Mouse (Mus musculus): Measurements from ENCODE around the gene Wfdc3.

Wfdc3 gene

GRCm38 (mm10) chr2:164745843-164746479 is at the start of gene Wfdc3, which contains the start of gene Dnttip1:
TSS of gene Wfdc3 (minus strand) at chr2:164745931.
TSS of gene Dnttip1 (plus strand) at chr2:164745983.
- DNase-seq, result peak; percentile 90 to 92

GRCm38 (mm10) chr2:164794293-164794692 is 48.6 kb upstream of the Wfdc3 start:
- DNase-seq, result peak; percentile 85 to 89

GRCm38 (mm10) chr2:164793772-164794171 is 48.0 kb upstream of the Wfdc3 start:
- no peak for DNase-seq

- peak in 1 of 2 experiments; percentile 73 for DNase-seq
Observed at GRCm38 (mm10) chr2:164793236-164793635, 47.5 kb upstream of the Wfdc3 start.

GRCm38 (mm10) chr2:164792400-164793190 is 46.9 kb upstream of the Wfdc3 start:
- DNase-seq, result no peak

GRCm38 (mm10) chr2:164791841-164792261 is 46.1 kb upstream of the Wfdc3 start:
- no peak for DNase-seq

GRCm38 (mm10) chr2:164790451-164790850 is 44.7 kb upstream of the Wfdc3 start:
- DNase-seq, result no peak

- DNase-seq, result no peak
Observed at GRCm38 (mm10) chr2:164788411-164788810, 42.7 kb upstream of the Wfdc3 start.

- DNase-seq, result no peak
Observed at GRCm38 (mm10) chr2:164787779-164788178, 42.0 kb upstream of the Wfdc3 start.

GRCm38 (mm10) chr2:164787032-164787431 is 41.3 kb upstream of the Wfdc3 start:
- no peak for DNase-seq

- no peak for DNase-seq
Observed at GRCm38 (mm10) chr2:164786388-164786885, 40.7 kb upstream of the Wfdc3 start.

GRCm38 (mm10) chr2:164785481-164786387 is 40.0 kb upstream of the Wfdc3 start, which contains the start of gene Snx21:
TSS of gene Snx21 (plus strand) at chr2:164785823.
- DNase-seq, result peak; percentile 93 to 95

- DNase-seq, result no peak
Observed at GRCm38 (mm10) chr2:164784869-164785420, 39.2 kb upstream of the Wfdc3 start.

- DNase-seq, result no peak
Observed at GRCm38 (mm10) chr2:164783926-164784581, 38.3 kb upstream of the Wfdc3 start.

GRCm38 (mm10) chr2:164781876-164782275 is 36.1 kb upstream of the Wfdc3 start:
- no peak for DNase-seq

GRCm38 (mm10) chr2:164779481-164780086 is 33.9 kb upstream of the Wfdc3 start, which contains the start of gene Tnnc2:
TSS of gene Tnnc2 (minus strand) at chr2:164779967.
- DNase-seq, result no peak

GRCm38 (mm10) chr2:164778809-164779208 is 33.1 kb upstream of the Wfdc3 start:
- DNase-seq, result no peak

GRCm38 (mm10) chr2:164778015-164778287 is 32.2 kb upstream of the Wfdc3 start:
- DNase-seq, result no peak

GRCm38 (mm10) chr2:164777246-164778014 is 31.7 kb upstream of the Wfdc3 start:
- DNase-seq, result no peak

- DNase-seq, result no peak
Observed at GRCm38 (mm10) chr2:164776801-164777200, 31.1 kb upstream of the Wfdc3 start.

- no peak for DNase-seq
Observed at GRCm38 (mm10) chr2:164776130-164776529, 30.4 kb upstream of the Wfdc3 start.

All from kidney, adult 8-10 months (tissue).